Mouse (Mus musculus): ENCODE results near the gene Fam213a. TPM values are rescaled to one million over a fixed set of nuclear protein-coding genes. Genes with fewer than 3 reads are reported as not detected.

Gene Fam213a
- polyA plus RNA-seq, 1 experiment, result 150 TPM

- WGBS, result 90% methylated on average over 4 of the region's 4 CpGs
- Histone ChIP-seq H3K27ac (ENCODE audit: insufficient read depth, low read length) (no peak overlapping the region), H3K4me3 (replicated peaks; ENCODE audit: insufficient read depth, low read depth, low read length) (no peak overlapping the region), H3K27me3 (ENCODE audit: control insufficient read depth, insufficient read depth, low read length) (no peaks in the 10 kb centered on the region), H3K4me1 (ENCODE audit: control insufficient read depth, insufficient read depth, low read length) (no peaks in the 10 kb centered on the region)
- DNase-seq, result no peak
- TF ChIP-seq CTCF (IDR thresholded peaks at IDR 0.05; ENCODE audit: borderline replicate concordance, insufficient read depth, low read depth, low read length) (no peak), POLR2A (IDR thresholded peaks at IDR 0.05; ENCODE audit: borderline replicate concordance, insufficient read depth, low read length) (no peak)
These were observed 12.8 kb downstream of the Fam213a start for GRCm38 (mm10) chr14:41000801-41001200.

GRCm38 (mm10) chr14:40999904-41000645, 13.5 kb downstream of the Fam213a start:
- no peak overlapping the region for H3K27ac ChIP-seq (ENCODE audit: insufficient read depth, low read length)
- no peaks in the 10 kb centered on the region for H3K27me3 ChIP-seq (ENCODE audit: control insufficient read depth, insufficient read depth, low read length)
- no peaks in the 10 kb centered on the region for H3K4me1 ChIP-seq (ENCODE audit: control insufficient read depth, insufficient read depth, low read length)
- WGBS, result 77% methylated on average over 7 of the region's 7 CpGs
- DNase-seq, result no peak
- TF ChIP-seq POLR2A (IDR thresholded peaks at IDR 0.05; ENCODE audit: borderline replicate concordance, insufficient read depth, low read length), result no peak
- no peak for TF ChIP-seq CTCF (IDR thresholded peaks at IDR 0.05; ENCODE audit: borderline replicate concordance, insufficient read depth, low read depth, low read length)
- H3K4me3 ChIP-seq (replicated peaks; ENCODE audit: insufficient read depth, low read depth, low read length), result no peak overlapping the region

GRCm38 (mm10) chr14:40996171-40996570, 17.4 kb downstream of the Fam213a start:
- TF ChIP-seq POLR2A (IDR thresholded peaks at IDR 0.05; ENCODE audit: borderline replicate concordance, insufficient read depth, low read length) (no peak), CTCF (IDR thresholded peaks at IDR 0.05; ENCODE audit: borderline replicate concordance, insufficient read depth, low read depth, low read length) (no peak)
- no peak for DNase-seq
- no peaks in the 10 kb centered on the region for H3K27me3 ChIP-seq (ENCODE audit: control insufficient read depth, insufficient read depth, low read length)
- H3K4me3 ChIP-seq (replicated peaks; ENCODE audit: insufficient read depth, low read depth, low read length), result no peak overlapping the region
- no peak overlapping the region for H3K27ac ChIP-seq (ENCODE audit: insufficient read depth, low read length)
- no peaks in the 10 kb centered on the region for H3K4me1 ChIP-seq (ENCODE audit: control insufficient read depth, insufficient read depth, low read length)
- 77% methylated on average over 3 of the region's 3 CpGs for WGBS

GRCm38 (mm10) chr14:40992464-40992863, 21.1 kb downstream of the Fam213a start:
- Histone ChIP-seq H3K27me3 (ENCODE audit: control insufficient read depth, insufficient read depth, low read length) (no peaks in the 10 kb centered on the region), H3K4me1 (ENCODE audit: control insufficient read depth, insufficient read depth, low read length) (no peaks in the 10 kb centered on the region), H3K4me3 (replicated peaks; ENCODE audit: insufficient read depth, low read depth, low read length) (no peak overlapping the region), H3K27ac (ENCODE audit: insufficient read depth, low read length) (no peak overlapping the region)
- 91% methylated on average over 6 of the region's 6 CpGs for WGBS
- no peak for DNase-seq
- TF ChIP-seq POLR2A (IDR thresholded peaks at IDR 0.05; ENCODE audit: borderline replicate concordance, insufficient read depth, low read length), result no peak
- no peak for TF ChIP-seq CTCF (IDR thresholded peaks at IDR 0.05; ENCODE audit: borderline replicate concordance, insufficient read depth, low read depth, low read length)

GRCm38 (mm10) chr14:40988780-40989179, 24.8 kb downstream of the Fam213a start:
- no peak overlapping the region for H3K4me3 ChIP-seq (replicated peaks; ENCODE audit: insufficient read depth, low read depth, low read length)
- no peak overlapping the region for H3K27ac ChIP-seq (ENCODE audit: insufficient read depth, low read length)
- DNase-seq, result no peak
- TF ChIP-seq CTCF (IDR thresholded peaks at IDR 0.05; ENCODE audit: borderline replicate concordance, insufficient read depth, low read depth, low read length) (no peak), POLR2A (IDR thresholded peaks at IDR 0.05; ENCODE audit: borderline replicate concordance, insufficient read depth, low read length) (no peak)
- H3K4me1 ChIP-seq (ENCODE audit: control insufficient read depth, insufficient read depth, low read length), result no peaks in the 10 kb centered on the region
- 89% methylated on average over 5 of the region's 5 CpGs for WGBS
- H3K27me3 ChIP-seq (ENCODE audit: control insufficient read depth, insufficient read depth, low read length), result no peaks in the 10 kb centered on the region

- 82% methylated on average over 2 of the region's 2 CpGs for WGBS
- TF ChIP-seq POLR2A (IDR thresholded peaks at IDR 0.05; ENCODE audit: borderline replicate concordance, insufficient read depth, low read length) (no peak), CTCF (IDR thresholded peaks at IDR 0.05; ENCODE audit: borderline replicate concordance, insufficient read depth, low read depth, low read length) (no peak)
- Histone ChIP-seq H3K4me1 (ENCODE audit: control insufficient read depth, insufficient read depth, low read length) (no peaks in the 10 kb centered on the region), H3K27me3 (ENCODE audit: control insufficient read depth, insufficient read depth, low read length) (no peaks in the 10 kb centered on the region), H3K4me3 (replicated peaks; ENCODE audit: insufficient read depth, low read depth, low read length) (no peak overlapping the region), H3K27ac (ENCODE audit: insufficient read depth, low read length) (no peak overlapping the region)
- DNase-seq, result no peak
These were observed 26.4 kb downstream of the Fam213a start for GRCm38 (mm10) chr14:40987184-40987583.

DNA sequence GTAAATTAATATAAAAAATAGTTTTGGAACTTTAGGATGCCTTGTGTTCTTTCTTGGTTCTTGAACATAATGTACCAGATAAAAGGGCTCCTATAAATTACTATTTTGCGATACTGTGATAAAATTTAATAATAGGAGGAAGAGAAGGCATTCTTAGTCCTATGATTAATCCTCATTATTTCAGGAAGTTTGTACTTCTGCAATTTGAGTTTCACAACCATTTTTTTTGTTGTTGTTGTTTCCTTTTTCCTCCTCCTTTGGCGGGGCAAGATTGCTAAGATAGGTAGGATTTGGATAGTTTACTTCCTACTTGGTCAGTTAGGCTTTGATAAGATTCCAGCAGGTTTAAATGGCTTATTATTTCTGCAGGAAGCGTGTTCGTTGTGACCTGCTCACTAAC, 28.0 kb downstream of the Fam213a start:
- WGBS, result 91% methylated on average over 4 of the region's 4 CpGs
- no peak for TF ChIP-seq POLR2A (IDR thresholded peaks at IDR 0.05; ENCODE audit: borderline replicate concordance, insufficient read depth, low read length)
- TF ChIP-seq CTCF (IDR thresholded peaks at IDR 0.05; ENCODE audit: borderline replicate concordance, insufficient read depth, low read depth, low read length), result no peak
- no peak for DNase-seq

GRCm38 (mm10) chr14:40979723-40980122, 33.9 kb downstream of the Fam213a start:
- Histone ChIP-seq H3K27me3 (ENCODE audit: control insufficient read depth, insufficient read depth, low read length) (no peaks in the 10 kb centered on the region), H3K4me1 (ENCODE audit: control insufficient read depth, insufficient read depth, low read length) (no peaks in the 10 kb centered on the region), H3K27ac (ENCODE audit: insufficient read depth, low read length) (no peak overlapping the region), H3K4me3 (replicated peaks; ENCODE audit: insufficient read depth, low read depth, low read length) (no peak overlapping the region)
- 57% methylated on average over 1 of the region's 1 CpGs for WGBS
- TF ChIP-seq POLR2A (IDR thresholded peaks at IDR 0.05; ENCODE audit: borderline replicate concordance, insufficient read depth, low read length) (no peak), CTCF (IDR thresholded peaks at IDR 0.05; ENCODE audit: borderline replicate concordance, insufficient read depth, low read depth, low read length) (no peak)
- DNase-seq, result no peak

More for the DNA sequence above, 28.0 kb downstream of the Fam213a start:
- Histone ChIP-seq H3K27me3 (ENCODE audit: control insufficient read depth, insufficient read depth, low read length) (no peaks in the 10 kb centered on the region), H3K27ac (ENCODE audit: insufficient read depth, low read length) (no peak overlapping the region), H3K4me3 (replicated peaks; ENCODE audit: insufficient read depth, low read depth, low read length) (no peak overlapping the region), H3K4me1 (ENCODE audit: control insufficient read depth, insufficient read depth, low read length) (no peaks in the 10 kb centered on the region)
